Mouse (Mus musculus) liver, embryonic 11.5 days (tissue): Measurements from ENCODE around the gene Cbarp. TPM values are rescaled to one million over a fixed set of nuclear protein-coding genes. Genes with fewer than 3 reads are reported as not detected.
A peak's percentile ranks its signal among the peaks of the same experiment; 100 is the strongest.

Experiments
- ATAC-seq: fragments of 200-750 bp; cut with Nextera tagmentation; replicated peaks from 2 replicates; pipeline ENCODE4 v1.8.0; 2017; ENCODE audit warnings: moderate number of reproducible peaks, mild to moderate bottlenecking, moderate TSS enrichment, moderate library complexity; ENCODE audit not compliant: low FRiP score
- DNase-seq: peaks from one replicate; pipeline ENCODE4 v3.0.0-alpha.2; 2017; ENCODE audit warnings: low spot score
- H3K27ac ChIP-seq: fragments of 300-500 bp; sonication (generic); 2 replicates; pipeline ENCODE4 v1.5.1; 2014; ENCODE audit warnings: mild to moderate bottlenecking, low read depth, low read length, control low read depth
- H3K27me3 ChIP-seq: fragments of 300-500 bp; sonication (generic); replicated peaks from 2 replicates; pipeline ENCODE4 v1.6.1; 2014; ENCODE audit warnings: low read length, mixed read lengths; ENCODE audit not compliant: control insufficient read depth, insufficient read depth
- H3K36me3 ChIP-seq: fragments of 300-500 bp; sonication (generic); 2 replicates; pipeline ENCODE4 v1.6.1; 2014; ENCODE audit warnings: mild to moderate bottlenecking, low read length, moderate library complexity, mixed read lengths; ENCODE audit not compliant: control insufficient read depth, insufficient read depth
- H3K4me1 ChIP-seq: fragments of 300-500 bp; sonication (generic); replicated peaks from 2 replicates; pipeline ENCODE4 v1.6.1; 2014; ENCODE audit warnings: low read length, mixed read lengths; ENCODE audit not compliant: control insufficient read depth, insufficient read depth
- H3K4me2 ChIP-seq: fragments of 300-500 bp; sonication (generic); 2 replicates; pipeline ENCODE4 v1.6.1; 2014; ENCODE audit warnings: mild to moderate bottlenecking, control low read depth, moderate library complexity
- H3K4me3 ChIP-seq: fragments of 300-500 bp; sonication (generic); 2 replicates; pipeline ENCODE4 v1.5.1; 2014; ENCODE audit warnings: low read depth, low read length, control low read depth
- H3K9ac ChIP-seq: fragments of 300-500 bp; sonication (generic); 2 replicates; pipeline ENCODE4 v1.6.1; 2014; ENCODE audit warnings: low read depth, low read length, control low read depth
- H3K9me3 ChIP-seq: fragments of 300-500 bp; sonication (generic); 2 replicates; pipeline ENCODE4 v1.6.1; 2016; ENCODE audit warnings: low read length, inconsistent platforms, mixed read lengths; ENCODE audit not compliant: control insufficient read depth
- whole genome bisulfite sequencing: fragments of 180-500 bp; shearing (Covaris S2); extraction: QIAGEN DNeasy Blood & Tissue Kit; methylation state at CpG from one replicate; pipeline ENCODE4 v1.1.7; 2014; 5-methylcytosine and 5-hydroxymethylcytosine counted together
- polyA plus RNA-seq: library from polyadenylated mRNA; unstranded; fragments of >200 nt; fragmentation: Nextera tagmentation; extraction: Ambion mirVana; gene quantifications from 2 replicates; pipeline ENCODE4 v1.2.1, GENCODE M21; 2014

Gene Cbarp
- polyA plus RNA-seq, 1 experiment from 2014 or later: 2.8 TPM

GRCm38 (mm10) chr10:80133226-80133849 is 7.3 kb downstream of the Cbarp start:
- Histone ChIP-seq H3K27me3 (peaks cover 27% of the 10 kb centered on the region), H3K36me3 (peaks cover 29% of the 10 kb centered on the region), H3K9ac (no peak overlapping the region), H3K9me3 (no peaks in the 10 kb centered on the region), H3K27ac (no peak overlapping the region), H3K4me3 (no peak overlapping the region), H3K4me1 (peaks cover 30% of the 10 kb centered on the region), H3K4me2 (no peak overlapping the region)
- DNase-seq (no peak), ATAC-seq (no peak)
- WGBS: 77% methylated on average over 8 of the region's 8 CpGs

- DNase-seq (no peak), ATAC-seq (no peak)
- whole genome bisulfite sequencing: 51% methylated on average over 27 of the region's 27 CpGs
- Histone ChIP-seq H3K36me3 (peaks cover 42% of the 10 kb centered on the region), H3K9ac (no peak overlapping the region), H3K4me3 (no peak overlapping the region), H3K9me3 (no peaks in the 10 kb centered on the region), H3K4me2 (peak overlapping the region; percentile 27), H3K27ac (no peak overlapping the region), H3K27me3 (peaks cover 15% of the 10 kb centered on the region), H3K4me1 (peaks cover 16% of the 10 kb centered on the region)
These were observed 8.7 kb downstream of the Cbarp start for GRCm38 (mm10) chr10:80131952-80132350.

DNA sequence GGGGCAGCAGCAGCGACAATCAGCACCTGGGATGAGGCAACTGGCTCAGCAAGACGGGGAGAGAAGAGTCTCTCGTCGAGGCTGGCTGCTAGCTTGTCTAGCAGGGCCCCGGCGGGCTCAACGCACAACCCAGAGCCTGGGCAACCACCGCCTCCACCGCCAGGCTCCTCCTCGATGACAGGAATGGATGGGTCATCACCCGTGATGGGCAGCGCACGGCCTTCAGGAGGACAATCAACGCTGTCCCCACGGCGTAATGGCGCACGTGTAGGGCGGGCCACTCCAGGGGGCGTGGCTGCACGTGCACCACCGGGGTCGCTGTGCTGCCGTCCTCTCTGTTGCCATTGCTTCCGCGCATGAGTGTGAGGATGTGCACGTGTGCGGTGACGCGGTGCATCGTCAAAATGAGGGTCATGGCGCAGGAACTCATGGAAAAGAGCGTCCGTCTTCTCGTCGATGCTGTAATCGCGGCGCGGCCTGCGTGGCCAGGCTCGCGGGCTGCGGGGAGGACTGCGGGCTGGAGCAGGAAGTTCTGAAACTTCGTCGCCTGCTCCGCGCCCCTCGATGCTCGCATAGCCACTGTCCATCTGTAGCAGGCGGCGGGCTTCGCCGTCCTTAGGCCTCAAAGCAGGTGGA is 9.2 kb downstream of the Cbarp start:
- ATAC-seq: 0 out of 2 replicates have a peak, but pooled peaks have one; percentile 25
- Histone ChIP-seq H3K9ac (no peak overlapping the region), H3K9me3 (no peaks in the 10 kb centered on the region), H3K36me3 (peaks cover 48% of the 10 kb centered on the region), H3K4me2 (peak overlapping the region; percentile 27), H3K27me3 (peaks cover 10% of the 10 kb centered on the region), H3K27ac (no peak overlapping the region), H3K4me1 (peaks cover 11% of the 10 kb centered on the region), H3K4me3 (no peak overlapping the region; the same call in 1 of the 2 replicates)
- 27% methylated on average over 54 of the region's 55 CpGs for WGBS
- DNase-seq: no peak

DNA sequence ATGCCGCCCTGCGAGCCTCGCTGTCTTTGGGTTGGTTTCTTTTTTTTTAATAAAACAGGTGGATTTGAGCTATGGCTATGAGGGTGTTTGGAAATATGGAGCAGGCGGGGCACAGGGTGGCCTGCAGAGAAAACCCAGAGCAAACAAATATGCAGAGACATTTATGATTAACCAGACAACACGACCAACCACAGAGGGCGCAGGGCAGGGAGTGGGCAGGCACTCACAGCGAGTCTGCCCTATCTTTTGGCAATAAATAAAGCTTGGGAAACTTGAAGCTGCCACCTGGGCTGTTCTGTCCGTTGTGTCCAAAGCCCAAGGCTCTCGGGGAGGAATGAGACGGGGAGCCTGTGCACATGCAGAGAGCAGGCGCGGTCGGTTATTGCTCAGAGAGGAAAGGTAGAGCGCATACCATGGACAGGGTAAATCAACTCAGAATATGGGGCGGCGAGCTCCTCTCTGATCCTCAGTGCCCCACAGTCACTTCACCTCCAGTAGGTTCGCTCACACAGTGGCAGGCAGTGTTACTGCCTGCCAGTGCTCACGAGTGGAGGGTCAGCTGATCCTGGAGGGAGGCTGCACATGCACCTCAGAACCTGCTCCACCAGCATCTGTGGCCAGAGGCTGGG is 10.1 kb downstream of the Cbarp start:
- Histone ChIP-seq H3K9me3 (no peaks in the 10 kb centered on the region), H3K36me3 (peaks cover 57% of the 10 kb centered on the region), H3K4me3 (no peak overlapping the region), H3K27ac (no peak overlapping the region), H3K9ac (no peak overlapping the region), H3K4me2 (no peak overlapping the region; the same call in 1 of the 2 replicates), H3K27me3 (peaks cover 1% of the 10 kb centered on the region), H3K4me1 (peaks cover 10% of the 10 kb centered on the region)
- 77% methylated on average over 18 of the region's 18 CpGs for WGBS
- no peak for DNase-seq
- ATAC-seq: no peak

- Histone ChIP-seq H3K27ac (no peak overlapping the region), H3K36me3 (peaks cover 63% of the 10 kb centered on the region), H3K9me3 (no peaks in the 10 kb centered on the region), H3K27me3 (no peaks in the 10 kb centered on the region), H3K4me3 (no peak overlapping the region), H3K9ac (no peak overlapping the region), H3K4me2 (no peak overlapping the region), H3K4me1 (peaks cover 14% of the 10 kb centered on the region)
- DNase-seq (no peak), ATAC-seq (no peak)
- 91% methylated on average over 9 of the region's 9 CpGs for WGBS
These were observed 10.8 kb downstream of the Cbarp start for GRCm38 (mm10) chr10:80129846-80130245.

GRCm38 (mm10) chr10:80127920-80128319 is 12.7 kb downstream of the Cbarp start:
- 96% methylated on average over 8 of the region's 8 CpGs for WGBS

DNA sequence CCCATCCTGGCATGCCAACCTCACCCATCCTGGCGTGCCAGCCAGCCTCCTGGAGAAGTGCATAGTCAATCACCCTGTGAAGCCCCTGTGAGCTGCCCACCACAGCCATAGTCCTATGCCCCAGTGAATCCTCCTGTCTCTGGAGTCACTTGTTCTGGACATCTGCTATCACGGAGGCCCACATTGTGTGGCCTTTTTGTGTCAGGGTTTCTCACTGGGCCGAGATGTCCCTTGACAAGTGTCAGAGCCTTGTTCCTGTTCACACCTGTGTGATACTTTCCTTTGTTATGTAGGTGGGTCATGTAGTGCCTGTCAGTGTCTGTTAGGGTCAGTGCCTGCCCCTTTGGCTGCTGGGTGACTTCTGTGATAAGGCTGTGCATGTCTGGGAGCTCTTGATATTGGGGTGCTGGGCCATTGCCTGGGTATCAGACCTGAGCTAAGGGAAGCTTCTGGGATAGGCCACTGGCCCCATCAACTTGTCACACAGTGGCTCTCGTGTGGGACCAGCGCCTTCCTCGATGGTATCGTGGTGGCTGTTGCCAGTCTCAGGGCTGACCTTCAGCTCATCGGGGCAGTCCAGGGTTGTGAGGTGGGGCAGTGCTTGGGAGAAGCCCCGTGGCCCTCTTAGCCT is 16.6 kb downstream of the Cbarp start:
- ATAC-seq (peak; percentile 81), DNase-seq (peak; percentile 32)
- Histone ChIP-seq H3K36me3 (peaks cover 73% of the 10 kb centered on the region), H3K4me3 (no peak overlapping the region; the same call in 1 of the 2 replicates), H3K27ac (peak overlapping the region; percentile 54; the same call in 1 of the 2 replicates), H3K27me3 (no peaks in the 10 kb centered on the region), H3K9me3 (no peaks in the 10 kb centered on the region), H3K4me1 (peaks cover 29% of the 10 kb centered on the region), H3K4me2 (peak overlapping the region; percentile 41), H3K9ac (peak overlapping the region; percentile 42)
- 77% methylated on average over 9 of the region's 9 CpGs for WGBS

More at GRCm38 (mm10) chr10:80127920-80128319, 12.7 kb downstream of the Cbarp start:
- no peaks in the 10 kb centered on the region for H3K27me3 ChIP-seq
- H3K4me3 ChIP-seq: no peak overlapping the region
- peaks cover 31% of the 10 kb centered on the region for H3K4me1 ChIP-seq
- no peak for DNase-seq
- no peak overlapping the region; the same call in 1 of the 2 replicates for H3K27ac ChIP-seq
- peaks cover 70% of the 10 kb centered on the region for H3K36me3 ChIP-seq
- no peak overlapping the region for H3K4me2 ChIP-seq
- H3K9me3 ChIP-seq: no peaks in the 10 kb centered on the region
- no peak for ATAC-seq
- no peak overlapping the region for H3K9ac ChIP-seq

DNA sequence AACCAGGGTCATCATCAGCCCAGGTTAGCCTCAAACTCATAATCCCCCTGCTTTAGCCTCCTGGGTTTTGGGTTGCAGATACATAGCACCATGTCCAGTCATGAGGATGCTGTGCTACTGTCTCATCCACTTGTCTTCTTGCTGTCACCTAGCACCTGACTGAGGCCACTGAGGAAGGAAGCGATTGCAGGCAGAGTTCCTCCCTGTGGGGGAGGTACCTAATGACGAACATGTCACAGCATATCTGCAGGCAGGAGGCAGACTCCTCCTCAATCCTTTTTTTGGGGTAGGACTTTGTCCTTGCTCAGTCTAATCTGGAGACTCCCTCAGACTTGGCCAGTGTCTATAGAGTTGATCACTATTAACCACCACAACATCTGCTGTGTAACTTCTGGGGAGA is 19.0 kb downstream of the Cbarp start:
- Histone ChIP-seq H3K4me3 (no peak overlapping the region), H3K36me3 (peaks cover 52% of the 10 kb centered on the region), H3K9me3 (no peaks in the 10 kb centered on the region), H3K27me3 (no peaks in the 10 kb centered on the region), H3K4me1 (peaks cover 50% of the 10 kb centered on the region), H3K27ac (no peak overlapping the region), H3K4me2 (no peak overlapping the region), H3K9ac (no peak overlapping the region)
- ATAC-seq (no peak), DNase-seq (no peak)
- WGBS: 52% methylated on average over 2 of the region's 2 CpGs
